In the genomic region with DNA sequence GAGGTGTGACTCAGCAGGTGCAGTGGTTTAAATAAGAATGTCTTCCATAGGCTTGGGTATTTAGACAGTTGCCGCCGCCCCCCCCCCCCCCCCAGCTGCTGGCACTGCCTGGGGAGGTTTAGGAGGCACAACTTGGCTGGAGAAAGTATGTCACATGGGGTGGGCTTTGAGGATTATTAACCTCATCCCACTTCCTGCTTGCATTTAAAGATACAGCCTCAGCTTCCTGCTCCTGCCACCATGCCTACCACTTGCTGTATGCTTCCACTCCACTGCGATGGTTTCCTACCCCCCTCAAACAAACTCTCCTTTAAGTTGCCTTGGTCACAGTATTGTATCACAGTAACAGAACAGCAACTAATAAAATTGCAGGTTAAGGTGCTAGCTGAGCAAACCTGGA, we compare ENCODE assay signal across 25 mouse cellular contexts. TPM values are rescaled to one million over a fixed set of nuclear protein-coding genes. Genes with fewer than 3 reads are reported as not detected.
"Had no signal": no experiment of that assay in that cellular context is flagged by ENCODE, and none has a peak within 500 bp of the region (broad histone marks: within the 10 kb centered on the region; RNA-seq: fewer than 3 reads in every experiment).

No protein-coding gene starts in this region.

- H3K27me3 ChIP-seq: limb, embryonic 12.5 days; liver, embryonic 13.5 days; midbrain, embryonic 15.5 days; neural tube, embryonic 12.5 days; neural tube, embryonic 15.5 days had no signal

- H3K9ac ChIP-seq: limb, embryonic 12.5 days; liver, embryonic 13.5 days; midbrain, embryonic 15.5 days; neural tube, embryonic 12.5 days; neural tube, embryonic 15.5 days had no signal

- DNase-seq: kidney, adult 18-20 months; kidney, adult 9 months; kidney, postnatal 14 days; kidney, postnatal 4 days; liver, embryonic 13.5 days; lung, adult 2 months; lung, postnatal 14 days; right cerebral cortex, adult 18-20 months; right cerebral cortex, postnatal 14 days; right cerebral cortex, postnatal 4 days; thymus, postnatal 36 days had no signal

- H3K4me1 ChIP-seq: liver, embryonic 13.5 days; midbrain, embryonic 15.5 days; neural tube, embryonic 12.5 days; neural tube, embryonic 15.5 days had no signal

- H3K9me3 ChIP-seq: limb, embryonic 12.5 days; liver, embryonic 13.5 days; midbrain, embryonic 15.5 days; neural tube, embryonic 12.5 days; neural tube, embryonic 15.5 days had no signal

- H3K4me2 ChIP-seq: limb, embryonic 12.5 days; liver, embryonic 13.5 days; midbrain, embryonic 11.5 days; midbrain, embryonic 15.5 days; neural tube, embryonic 12.5 days; neural tube, embryonic 15.5 days had no signal

- ATAC-seq: midbrain, embryonic 15.5 days had no signal

- H3K4me3 ChIP-seq: limb, embryonic 12.5 days; liver, embryonic 13.5 days; midbrain, embryonic 15.5 days; neural tube, embryonic 12.5 days; neural tube, embryonic 15.5 days had no signal

- H3K27ac ChIP-seq: liver, embryonic 13.5 days; macrophage; midbrain, embryonic 15.5 days; neural tube, embryonic 12.5 days; neural tube, embryonic 15.5 days; stomach, postnatal 0 days had no signal

RNA-seq across cellular contexts. Expression of a gene that starts 34.9 kb away (rescaled TPM):
- total RNA-seq: layer of hippocampus, adult 18-20 months; layer of hippocampus, postnatal 14 days had no signal

RNA-seq across cellular contexts. Expression of a gene that starts 50.2 kb away (rescaled TPM):
- total RNA-seq: liver, adult 2 months; megakaryocyte-erythroid progenitor cell, adult 5-6 weeks had no signal
- polyA plus RNA-seq: liver, adult 2 months; liver, embryonic 13.5 days; liver, embryonic 16.5 days; lung, embryonic 16.5 days; macrophage; stomach, embryonic 14.5 days; stomach, postnatal 0 days had no signal
